Mouse (Mus musculus) thymus, postnatal 36 days (tissue): ENCODE data around the gene Cntnap2.

Experiments
- DNase-seq, 2 experiments: peaks; one replicate each; pipeline ENCODE4 v3.0.0; 2022; ENCODE audit warnings: mixed read lengths in 2 of 2

Gene Cntnap2

GRCm38 (mm10) chr6:45059091-45059490 lies at the start of gene Cntnap2:
Gene Cntnap2, plus strand, starts transcription at chr6:45059357.
- no peak for DNase-seq

- DNase-seq = no peak
Measured at GRCm38 (mm10) chr6:45026011-45026682, 33.0 kb upstream of the Cntnap2 start.

- no peak for DNase-seq
Measured at GRCm38 (mm10) chr6:45039454-45039853, 19.7 kb upstream of the Cntnap2 start.

GRCm38 (mm10) chr6:45059556-45060471 lies 657 bp downstream of the Cntnap2 start:
- DNase-seq = peak in 1 of 2 experiments; percentile 1

GRCm38 (mm10) chr6:45062214-45062997 lies 3.2 kb downstream of the Cntnap2 start:
- DNase-seq = no peak

- DNase-seq = no peak
Measured at GRCm38 (mm10) chr6:45088304-45088703, 29.1 kb downstream of the Cntnap2 start.

- DNase-seq = no peak
Measured at GRCm38 (mm10) chr6:45113613-45114012, 54.5 kb downstream of the Cntnap2 start.

- DNase-seq = no peak
Measured at GRCm38 (mm10) chr6:45144882-45145281, 85.7 kb downstream of the Cntnap2 start.

- no peak for DNase-seq
Measured at GRCm38 (mm10) chr6:45205039-45205438, 145.9 kb downstream of the Cntnap2 start.

GRCm38 (mm10) chr6:45214330-45214729 lies 155.2 kb downstream of the Cntnap2 start:
- no peak for DNase-seq

GRCm38 (mm10) chr6:45229002-45229401 lies 169.8 kb downstream of the Cntnap2 start:
- DNase-seq = no peak

- no peak for DNase-seq
Measured at GRCm38 (mm10) chr6:45232571-45232970, 173.4 kb downstream of the Cntnap2 start.

GRCm38 (mm10) chr6:45236531-45236930 lies 177.4 kb downstream of the Cntnap2 start:
- DNase-seq = no peak

GRCm38 (mm10) chr6:45238117-45238516 lies 179.0 kb downstream of the Cntnap2 start:
- no peak for DNase-seq

- no peak for DNase-seq
Measured at GRCm38 (mm10) chr6:45241218-45241617, 182.1 kb downstream of the Cntnap2 start.

GRCm38 (mm10) chr6:45244680-45245079 lies 185.5 kb downstream of the Cntnap2 start:
- no peak for DNase-seq

GRCm38 (mm10) chr6:45258047-45258446 lies 198.9 kb downstream of the Cntnap2 start:
- no peak for DNase-seq

- DNase-seq = no peak
Measured at GRCm38 (mm10) chr6:45271537-45271936, 212.4 kb downstream of the Cntnap2 start.

GRCm38 (mm10) chr6:45273259-45273775 lies 214.2 kb downstream of the Cntnap2 start:
- no peak for DNase-seq

GRCm38 (mm10) chr6:45290154-45290553 lies 231.0 kb downstream of the Cntnap2 start:
- no peak for DNase-seq

GRCm38 (mm10) chr6:45317455-45317854 lies 258.3 kb downstream of the Cntnap2 start:
- DNase-seq = no peak

GRCm38 (mm10) chr6:45323505-45323904 lies 264.3 kb downstream of the Cntnap2 start:
- DNase-seq = peak; percentile 5 to 8

GRCm38 (mm10) chr6:45327952-45328485 lies 268.9 kb downstream of the Cntnap2 start:
- no peak for DNase-seq
